Mouse (Mus musculus): ENCODE measurements at regions not wholly inside any gene's neighbourhood (a gene's known extent, or its start where the extent isn't known, plus 50 kb on each side); places are given as distances from the start of the nearest gene placed in this dataset.
"Not testable (repeated sequence)": the region's sequence is repeated elsewhere in the genome, so short reads cannot be mapped to it uniquely, and the experiment has no call there.

DNA sequence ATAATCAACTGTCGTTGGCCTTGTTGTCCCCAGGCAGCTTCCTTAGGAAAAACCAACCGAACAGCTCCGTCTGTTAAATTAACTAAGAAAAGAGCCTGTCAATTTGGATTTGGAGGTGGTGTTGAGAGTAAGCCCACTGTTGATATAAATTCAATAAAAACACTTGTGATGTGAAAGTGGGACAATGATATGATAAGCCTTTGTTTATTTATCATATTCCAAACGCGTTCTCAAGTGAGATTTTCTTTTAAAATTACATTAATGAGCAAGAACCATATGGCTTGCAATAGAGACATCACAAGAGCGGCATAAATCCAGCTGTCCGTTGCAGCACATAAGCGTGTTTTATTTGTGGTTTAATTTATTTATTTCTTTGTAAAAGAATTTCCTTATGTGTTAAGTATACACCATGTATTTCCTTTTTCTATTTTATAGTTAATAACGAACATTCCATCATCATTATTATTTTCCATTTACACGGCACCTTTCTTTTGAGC lies 307.5 kb upstream of the Cwc22 start:
- no peaks in the 10 kb centered on the region for H3K9me3 ChIP-seq (ENCODE audit: control insufficient read depth, low read length)
- no peaks in the 10 kb centered on the region for H3K36me3 ChIP-seq (ENCODE audit: control insufficient read depth, insufficient read depth, low read length)
- H3K4me2 ChIP-seq (replicated peaks; ENCODE audit: low read depth, low read length), result no peak overlapping the region
- H3K4me3 ChIP-seq (ENCODE audit: low read length), result no peak overlapping the region
- no peaks in the 10 kb centered on the region for H3K27me3 ChIP-seq (ENCODE audit: control insufficient read depth, insufficient read depth, low read length)
- no peak overlapping the region for H3K27ac ChIP-seq (ENCODE audit: low read depth, low read length)
- no peak overlapping the region for H3K9ac ChIP-seq (ENCODE audit: low read depth, low read length)
- ATAC-seq (ENCODE audit: low FRiP score, low TSS enrichment), result no peak
- H3K4me1 ChIP-seq (ENCODE audit: control insufficient read depth, insufficient read depth, low read length), result no peaks in the 10 kb centered on the region
- WGBS, result 61% methylated on average over 10 of the region's 10 CpGs

DNA sequence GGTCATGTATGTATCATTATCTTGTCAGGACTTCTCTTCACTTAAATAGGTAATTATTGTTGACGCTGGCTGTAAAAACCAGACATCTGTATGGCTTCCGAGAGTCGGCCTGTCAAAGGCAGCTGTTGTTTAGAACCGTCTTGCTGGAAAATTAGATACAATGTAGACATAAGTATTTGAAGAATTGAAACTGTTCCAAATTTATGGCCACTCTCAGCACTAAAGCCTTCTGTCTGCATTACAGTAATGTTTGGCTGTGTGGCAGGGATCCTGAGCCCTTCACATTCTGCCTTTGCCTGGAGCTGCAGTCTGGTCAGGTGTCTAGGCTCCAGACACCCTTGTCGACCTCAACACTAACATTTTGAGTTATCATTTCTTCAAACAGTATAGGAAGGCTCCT lies 300.2 kb upstream of the Cwc22 start:
- H3K4me2 ChIP-seq (replicated peaks; ENCODE audit: low read depth, low read length), result no peak overlapping the region
- no peak overlapping the region for H3K4me3 ChIP-seq (ENCODE audit: low read length)
- H3K27me3 ChIP-seq (ENCODE audit: control insufficient read depth, insufficient read depth, low read length), result no peaks in the 10 kb centered on the region
- no peaks in the 10 kb centered on the region for H3K4me1 ChIP-seq (ENCODE audit: control insufficient read depth, insufficient read depth, low read length)
- H3K9me3 ChIP-seq (ENCODE audit: control insufficient read depth, low read length), result no peaks in the 10 kb centered on the region
- no peak overlapping the region for H3K27ac ChIP-seq (ENCODE audit: low read depth, low read length)
- H3K9ac ChIP-seq (ENCODE audit: low read depth, low read length), result no peak overlapping the region
- H3K36me3 ChIP-seq (ENCODE audit: control insufficient read depth, insufficient read depth, low read length), result no peaks in the 10 kb centered on the region
- no peak for ATAC-seq (ENCODE audit: low FRiP score, low TSS enrichment)
- WGBS, result 63% methylated on average over 5 of the region's 5 CpGs

DNA sequence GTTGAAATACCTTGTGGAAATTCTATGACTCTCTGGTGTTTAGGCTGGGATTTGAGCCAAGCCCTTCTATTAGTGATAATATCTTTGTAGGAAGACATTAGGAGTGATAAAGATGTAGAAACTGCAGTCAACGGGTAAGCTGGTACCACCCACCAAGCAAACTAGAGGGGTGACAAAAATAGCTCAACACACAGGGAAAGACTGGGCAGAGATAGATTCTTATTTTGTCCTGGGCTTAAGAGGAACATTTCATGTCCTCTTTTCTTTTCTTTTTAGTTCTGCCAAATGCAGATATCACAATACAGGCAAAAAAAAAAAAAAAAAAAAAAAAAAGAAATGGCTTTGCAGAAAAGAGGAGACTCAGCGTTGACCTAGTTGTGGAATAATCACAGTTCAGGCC lies 294.1 kb upstream of the Cwc22 start:
- Histone ChIP-seq H3K9me3 (ENCODE audit: control insufficient read depth, low read length) (no peaks in the 10 kb centered on the region), H3K4me2 (replicated peaks; ENCODE audit: low read depth, low read length) (no peak overlapping the region), H3K27ac (ENCODE audit: low read depth, low read length) (no peak overlapping the region), H3K9ac (ENCODE audit: low read depth, low read length) (no peak overlapping the region), H3K27me3 (ENCODE audit: control insufficient read depth, insufficient read depth, low read length) (no peaks in the 10 kb centered on the region), H3K4me3 (ENCODE audit: low read length) (no peak overlapping the region), H3K36me3 (ENCODE audit: control insufficient read depth, insufficient read depth, low read length) (no peaks in the 10 kb centered on the region), H3K4me1 (ENCODE audit: control insufficient read depth, insufficient read depth, low read length) (no peaks in the 10 kb centered on the region)
- ATAC-seq (ENCODE audit: low FRiP score, low TSS enrichment), result no peak
- 72% methylated on average over 2 of the region's 2 CpGs for WGBS

DNA sequence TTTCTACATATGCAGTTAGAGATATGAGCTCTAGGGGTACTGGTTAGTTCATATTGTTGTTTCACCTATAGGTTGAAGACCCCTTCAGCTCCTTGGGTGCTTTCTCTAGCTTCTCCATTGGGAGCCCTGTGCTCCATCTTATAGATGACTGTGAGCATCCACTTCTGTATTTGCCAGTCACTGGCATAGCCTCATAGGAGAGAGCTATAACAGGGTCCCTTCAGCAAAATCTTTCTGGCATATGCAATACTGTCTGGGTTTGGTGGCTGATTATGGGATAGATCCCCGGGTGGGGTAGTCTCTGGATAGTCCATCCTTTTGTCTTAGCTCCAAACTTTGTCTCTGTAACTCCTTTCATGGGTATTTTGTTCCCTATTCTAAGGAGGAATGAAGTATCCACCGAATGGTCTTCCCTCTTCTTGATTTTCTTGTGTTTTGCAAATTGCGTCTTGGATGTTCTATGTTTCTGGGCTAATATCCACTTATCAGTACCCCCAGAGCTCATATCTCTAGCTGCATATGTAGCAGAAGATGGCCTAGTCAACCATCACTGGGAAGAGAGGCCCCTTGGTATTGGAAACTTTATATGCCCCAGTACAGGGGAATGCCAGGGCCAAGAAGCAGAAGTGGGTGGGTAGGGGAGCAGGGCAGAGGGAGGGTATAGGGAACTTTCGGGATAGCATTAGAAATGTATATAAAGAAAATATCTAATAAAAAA lies 279.4 kb upstream of the Cwc22 start:
- H3K36me3 ChIP-seq (ENCODE audit: control insufficient read depth, insufficient read depth, low read length); ATAC-seq (ENCODE audit: low FRiP score, low TSS enrichment); H3K4me3 ChIP-seq (ENCODE audit: low read length); H3K9ac ChIP-seq (ENCODE audit: low read depth, low read length); H3K27me3 ChIP-seq (ENCODE audit: control insufficient read depth, insufficient read depth, low read length); H3K27ac ChIP-seq (ENCODE audit: low read depth, low read length); H3K9me3 ChIP-seq (ENCODE audit: control insufficient read depth, low read length); H3K4me2 ChIP-seq (replicated peaks; ENCODE audit: low read depth, low read length); H3K4me1 ChIP-seq (ENCODE audit: control insufficient read depth, insufficient read depth, low read length): not testable (repeated sequence)
- 89% methylated on average over 4 of the region's 4 CpGs for WGBS

DNA sequence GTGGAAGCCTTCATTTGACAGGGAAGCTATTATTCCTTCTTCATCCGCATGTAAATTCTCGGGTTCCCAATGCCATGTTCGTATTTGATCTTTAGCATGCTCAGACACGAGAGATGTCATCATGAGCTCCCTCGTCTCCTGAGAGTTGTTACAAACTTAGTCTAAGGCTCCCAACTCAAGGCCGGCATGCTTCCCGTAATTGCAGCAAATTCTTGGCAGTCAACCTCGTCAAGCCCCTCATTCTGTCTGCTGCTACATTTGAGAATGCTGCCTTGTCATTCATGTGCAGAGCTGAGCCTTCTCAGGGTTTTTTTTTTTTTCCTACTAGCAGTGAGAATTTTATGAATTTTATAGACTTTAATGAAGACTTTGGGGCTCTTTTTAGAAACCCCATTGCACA lies 268.3 kb upstream of the Cwc22 start:
- WGBS, result 71% methylated on average over 8 of the region's 8 CpGs
- no peaks in the 10 kb centered on the region for H3K36me3 ChIP-seq (ENCODE audit: control insufficient read depth, insufficient read depth, low read length)
- no peaks in the 10 kb centered on the region for H3K9me3 ChIP-seq (ENCODE audit: control insufficient read depth, low read length)
- no peaks in the 10 kb centered on the region for H3K4me1 ChIP-seq (ENCODE audit: control insufficient read depth, insufficient read depth, low read length)
- ATAC-seq (ENCODE audit: low FRiP score, low TSS enrichment), result no peak
- H3K4me3 ChIP-seq (ENCODE audit: low read length), result no peak overlapping the region
- H3K9ac ChIP-seq (ENCODE audit: low read depth, low read length), result no peak overlapping the region
- no peak overlapping the region for H3K27ac ChIP-seq (ENCODE audit: low read depth, low read length)
- H3K4me2 ChIP-seq (replicated peaks; ENCODE audit: low read depth, low read length), result no peak overlapping the region
- H3K27me3 ChIP-seq (ENCODE audit: control insufficient read depth, insufficient read depth, low read length), result no peaks in the 10 kb centered on the region

DNA sequence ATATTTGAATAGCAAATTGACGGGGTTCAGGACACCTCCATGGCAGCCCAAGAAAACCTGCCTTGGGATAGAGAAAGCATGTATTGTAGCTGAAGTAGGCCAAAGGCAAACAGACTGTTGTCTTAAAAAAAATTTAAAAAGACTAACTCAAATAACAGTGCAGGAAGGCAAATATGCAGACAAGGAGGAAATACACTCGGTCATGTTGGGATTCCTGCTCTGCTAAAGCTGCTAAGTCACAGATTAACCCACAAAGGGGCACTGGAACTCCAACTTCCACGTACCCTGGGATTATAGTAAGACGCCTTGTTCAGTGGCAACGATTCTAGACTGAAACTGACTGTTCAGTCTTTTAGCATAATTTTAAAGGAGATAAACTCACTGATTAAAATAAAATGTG lies 258.9 kb upstream of the Cwc22 start:
- no peaks in the 10 kb centered on the region for H3K36me3 ChIP-seq (ENCODE audit: control insufficient read depth, insufficient read depth, low read length)
- no peak overlapping the region for H3K27ac ChIP-seq (ENCODE audit: low read depth, low read length)
- H3K9me3 ChIP-seq (ENCODE audit: control insufficient read depth, low read length), result no peaks in the 10 kb centered on the region
- no peak overlapping the region for H3K4me2 ChIP-seq (replicated peaks; ENCODE audit: low read depth, low read length)
- WGBS, result 86% methylated on average over 5 of the region's 5 CpGs
- H3K4me1 ChIP-seq (ENCODE audit: control insufficient read depth, insufficient read depth, low read length), result no peaks in the 10 kb centered on the region
- no peak overlapping the region for H3K9ac ChIP-seq (ENCODE audit: low read depth, low read length)
- no peaks in the 10 kb centered on the region for H3K27me3 ChIP-seq (ENCODE audit: control insufficient read depth, insufficient read depth, low read length)
- no peak overlapping the region for H3K4me3 ChIP-seq (ENCODE audit: low read length)
- ATAC-seq (ENCODE audit: low FRiP score, low TSS enrichment), result no peak

DNA sequence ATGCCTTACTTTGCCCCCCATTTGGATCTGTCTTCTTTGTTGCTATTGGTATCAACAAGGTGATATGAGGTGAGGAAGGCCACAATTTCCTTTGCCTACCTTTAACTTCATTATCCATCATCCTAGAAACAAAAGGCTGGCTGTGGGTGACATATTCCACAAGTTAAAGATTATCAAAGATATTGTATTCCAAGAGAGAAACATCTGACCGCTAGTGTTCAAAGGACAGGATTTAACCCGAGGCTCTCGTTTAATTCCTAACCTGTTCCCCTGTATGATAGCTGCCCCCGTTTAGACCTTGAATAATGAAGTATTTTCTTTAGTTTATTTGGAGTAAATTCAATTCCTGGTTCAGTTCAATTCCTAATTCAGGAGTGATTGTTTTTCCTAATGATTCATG lies 249.8 kb upstream of the Cwc22 start:
- H3K27ac ChIP-seq (ENCODE audit: low read depth, low read length), result no peak overlapping the region
- ATAC-seq (ENCODE audit: low FRiP score, low TSS enrichment), result no peak
- no peaks in the 10 kb centered on the region for H3K27me3 ChIP-seq (ENCODE audit: control insufficient read depth, insufficient read depth, low read length)
- H3K9ac ChIP-seq (ENCODE audit: low read depth, low read length), result no peak overlapping the region
- no peak overlapping the region for H3K4me3 ChIP-seq (ENCODE audit: low read length)
- no peaks in the 10 kb centered on the region for H3K9me3 ChIP-seq (ENCODE audit: control insufficient read depth, low read length)
- H3K4me1 ChIP-seq (ENCODE audit: control insufficient read depth, insufficient read depth, low read length), result no peaks in the 10 kb centered on the region
- H3K36me3 ChIP-seq (ENCODE audit: control insufficient read depth, insufficient read depth, low read length), result no peaks in the 10 kb centered on the region
- H3K4me2 ChIP-seq (replicated peaks; ENCODE audit: low read depth, low read length), result no peak overlapping the region
- 82% methylated on average over 4 of the region's 4 CpGs for WGBS

DNA sequence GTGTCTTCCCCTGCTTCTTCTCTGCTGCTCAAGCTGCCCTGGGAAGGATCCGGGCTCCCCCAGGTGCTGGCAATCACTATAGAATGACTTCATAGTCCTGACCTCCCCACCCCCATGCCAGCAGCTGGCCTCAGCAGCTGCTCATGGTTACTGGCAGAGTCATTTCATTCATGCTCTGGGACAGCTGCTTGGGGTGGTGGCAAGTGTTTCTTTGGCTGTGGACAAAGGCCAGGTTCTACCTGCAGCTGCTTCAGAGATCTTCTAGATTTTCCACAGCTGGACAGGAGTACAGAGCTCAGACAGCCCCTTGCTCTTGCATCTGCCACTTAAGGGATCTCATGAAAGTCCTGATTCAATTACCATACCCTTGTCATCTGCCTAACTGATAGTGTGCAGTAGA lies 243.4 kb upstream of the Cwc22 start:
- Histone ChIP-seq H3K4me1 (ENCODE audit: control insufficient read depth, insufficient read depth, low read length) (no peaks in the 10 kb centered on the region), H3K4me3 (ENCODE audit: low read length) (no peak overlapping the region), H3K27ac (ENCODE audit: low read depth, low read length) (no peak overlapping the region), H3K4me2 (replicated peaks; ENCODE audit: low read depth, low read length) (no peak overlapping the region), H3K9ac (ENCODE audit: low read depth, low read length) (no peak overlapping the region), H3K27me3 (ENCODE audit: control insufficient read depth, insufficient read depth, low read length) (no peaks in the 10 kb centered on the region), H3K36me3 (ENCODE audit: control insufficient read depth, insufficient read depth, low read length) (no peaks in the 10 kb centered on the region), H3K9me3 (ENCODE audit: control insufficient read depth, low read length) (no peaks in the 10 kb centered on the region)
- no peak for ATAC-seq (ENCODE audit: low FRiP score, low TSS enrichment)
- WGBS, result 5% methylated on average over 1 of the region's 1 CpGs

DNA sequence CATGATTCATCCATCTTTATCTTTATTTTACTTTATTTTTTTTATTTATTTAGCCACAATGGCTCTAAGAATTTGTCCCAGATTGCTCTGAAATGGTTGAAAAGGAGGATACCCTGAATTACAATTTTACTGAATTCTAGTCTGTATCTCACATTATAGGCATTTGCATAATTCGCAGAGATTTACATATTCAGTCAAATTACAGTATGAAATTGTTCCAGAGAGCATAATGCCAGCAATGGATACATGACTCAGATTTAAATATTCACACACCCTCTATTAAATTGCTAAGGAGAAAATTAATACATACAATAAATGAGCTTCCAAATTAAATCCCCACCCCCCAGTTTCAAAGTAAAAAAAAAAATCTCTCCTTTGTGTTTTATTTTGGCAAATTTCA lies 238.8 kb upstream of the Cwc22 start:
- H3K4me2 ChIP-seq (replicated peaks; ENCODE audit: low read depth, low read length), result no peak overlapping the region
- H3K4me1 ChIP-seq (ENCODE audit: control insufficient read depth, insufficient read depth, low read length), result no peaks in the 10 kb centered on the region
- H3K36me3 ChIP-seq (ENCODE audit: control insufficient read depth, insufficient read depth, low read length), result no peaks in the 10 kb centered on the region
- 79% methylated on average over 1 of the region's 1 CpGs for WGBS
- no peak overlapping the region for H3K9ac ChIP-seq (ENCODE audit: low read depth, low read length)
- H3K27ac ChIP-seq (ENCODE audit: low read depth, low read length), result no peak overlapping the region
- H3K9me3 ChIP-seq (ENCODE audit: control insufficient read depth, low read length), result no peaks in the 10 kb centered on the region
- ATAC-seq (ENCODE audit: low FRiP score, low TSS enrichment), result no peak
- no peaks in the 10 kb centered on the region for H3K27me3 ChIP-seq (ENCODE audit: control insufficient read depth, insufficient read depth, low read length)
- no peak overlapping the region for H3K4me3 ChIP-seq (ENCODE audit: low read length)
